Mouse (Mus musculus): ENCODE data around the gene Rac3. TPM values are rescaled to one million over a fixed set of nuclear protein-coding genes. Genes with fewer than 3 reads are reported as not detected.

The Rac3 gene
- polyA plus RNA-seq, 1 experiment from 2014 or later: 1.2 TPM

DNA sequence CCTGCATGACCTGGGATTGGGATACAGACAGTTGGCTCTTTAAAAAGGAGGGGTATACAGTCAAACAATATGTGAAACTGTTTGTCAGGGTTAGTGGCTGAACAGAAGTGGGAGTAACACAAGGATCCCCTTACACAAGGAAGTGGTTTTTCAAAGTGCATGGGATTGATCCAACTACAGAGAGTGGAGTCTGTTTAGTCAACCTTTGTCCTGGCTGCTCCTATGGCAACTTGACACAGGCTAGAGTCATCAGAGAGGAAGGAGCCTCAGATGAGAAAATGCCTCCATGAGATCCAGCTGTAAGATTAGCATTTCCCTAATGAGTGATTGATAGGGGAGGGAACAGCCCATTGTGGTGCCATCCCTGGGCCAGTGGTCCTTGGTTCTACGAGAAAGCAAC, 46.9 kb downstream of the Rac3 start:
- H3K9me3 ChIP-seq (ENCODE audit: control insufficient read depth, low read length): no peaks in the 10 kb centered on the region
- H3K9ac ChIP-seq (ENCODE audit: low read depth, low read length): no peak overlapping the region
- H3K27me3 ChIP-seq (replicated peaks; ENCODE audit: control insufficient read depth, insufficient read depth, low read length): peaks cover 4% of the 10 kb centered on the region; the same call in 1 of the 2 replicates
- H3K4me1 ChIP-seq (replicated peaks; ENCODE audit: control insufficient read depth, insufficient read depth, low read length): no peaks in the 10 kb centered on the region
- 50% methylated on average over 1 of the region's 1 CpGs for WGBS
- no peak overlapping the region for H3K4me2 ChIP-seq
- H3K27ac ChIP-seq (ENCODE audit: low read depth, low read length): no peak overlapping the region
- ATAC-seq (replicated peaks; ENCODE audit: low FRiP score): no peak
- no peak overlapping the region for H3K4me3 ChIP-seq (ENCODE audit: low read depth, low read length)
- no peak for DNase-seq (ENCODE audit: low spot score)
- no peaks in the 10 kb centered on the region for H3K36me3 ChIP-seq (ENCODE audit: control insufficient read depth, insufficient read depth, low read length)

DNA sequence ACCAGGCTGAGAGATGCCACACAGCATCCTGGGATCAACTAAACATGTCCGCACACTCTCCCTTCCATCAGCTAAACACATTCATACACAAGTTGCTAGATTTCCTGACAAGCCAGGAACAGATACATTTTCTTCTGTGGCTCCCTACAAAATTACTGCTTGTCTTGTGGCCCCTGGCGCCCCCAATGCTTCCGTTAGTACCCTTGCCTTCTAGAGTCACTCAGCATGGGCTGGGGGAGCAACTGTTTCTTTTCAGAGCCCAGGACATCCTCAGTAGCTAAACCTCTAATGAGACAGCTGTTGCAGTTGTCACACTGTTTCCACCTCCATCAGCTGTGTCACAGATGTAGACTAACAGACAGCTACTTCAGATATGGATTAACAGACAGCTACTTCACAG, 51.5 kb downstream of the Rac3 start:
- Histone ChIP-seq H3K4me3 (ENCODE audit: low read depth, low read length) (no peak overlapping the region), H3K4me2 (no peak overlapping the region), H3K27me3 (replicated peaks; ENCODE audit: control insufficient read depth, insufficient read depth, low read length) (no peaks in the 10 kb centered on the region), H3K36me3 (ENCODE audit: control insufficient read depth, insufficient read depth, low read length) (no peaks in the 10 kb centered on the region), H3K27ac (ENCODE audit: low read depth, low read length) (no peak overlapping the region), H3K9me3 (ENCODE audit: control insufficient read depth, low read length) (no peaks in the 10 kb centered on the region), H3K4me1 (replicated peaks; ENCODE audit: control insufficient read depth, insufficient read depth, low read length) (no peaks in the 10 kb centered on the region), H3K9ac (ENCODE audit: low read depth, low read length) (no peak overlapping the region)
- DNase-seq (ENCODE audit: low spot score) (no peak), ATAC-seq (replicated peaks; ENCODE audit: low FRiP score) (no peak)
- WGBS: 80% methylated on average over 3 of the region's 3 CpGs

Other genes starting within 250 kb of the Rac3 start
- gene Mrpl12, start 236.9 kb upstream of the Rac3 start, polyA plus RNA-seq (2014; fragmentation: Nextera tagmentation; extraction: Ambion mirVana): 252 and 266 TPM in 2 replicates
- 65.5 and 70.6 TPM in 2 replicates for gene Slc25a10, start 229.6 kb upstream of the Rac3 start, polyA plus RNA-seq (2014; fragmentation: Nextera tagmentation; extraction: Ambion mirVana)
- 7.6 and 7.7 TPM in 2 replicates for gene Gcgr, start 190.8 kb upstream of the Rac3 start, polyA plus RNA-seq (2014; fragmentation: Nextera tagmentation; extraction: Ambion mirVana)
- 117 and 123 TPM in 2 replicates for gene Mcrip1, start 171.7 kb upstream of the Rac3 start, polyA plus RNA-seq (2014; fragmentation: Nextera tagmentation; extraction: Ambion mirVana)
- gene Ppp1r27, start 170.3 kb upstream of the Rac3 start, polyA plus RNA-seq (2014; fragmentation: Nextera tagmentation; extraction: Ambion mirVana): not detected in 2 replicates
- 648 and 680 TPM in 2 replicates for gene P4hb, start 148.2 kb upstream of the Rac3 start, polyA plus RNA-seq (2014; fragmentation: Nextera tagmentation; extraction: Ambion mirVana)
- gene Arhgdia, start 139.8 kb upstream of the Rac3 start, polyA plus RNA-seq (2014; fragmentation: Nextera tagmentation; extraction: Ambion mirVana): 557 and 561 TPM in 2 replicates
- gene Alyref, start 123.1 kb upstream of the Rac3 start, polyA plus RNA-seq (2014; fragmentation: Nextera tagmentation; extraction: Ambion mirVana): 601 and 617 TPM in 2 replicates
- gene Anapc11, start 123.0 kb upstream of the Rac3 start, polyA plus RNA-seq (2014; fragmentation: Nextera tagmentation; extraction: Ambion mirVana): 200 and 208 TPM in 2 replicates
- 3.6 and 6.3 TPM in 2 replicates for gene Npb, start 113.0 kb upstream of the Rac3 start, polyA plus RNA-seq (2014; fragmentation: Nextera tagmentation; extraction: Ambion mirVana)
- 165 and 175 TPM in 2 replicates for gene Pcyt2, start 103.5 kb upstream of the Rac3 start, polyA plus RNA-seq (2014; fragmentation: Nextera tagmentation; extraction: Ambion mirVana)
- gene Sirt7, start 96.2 kb upstream of the Rac3 start, polyA plus RNA-seq (2014; fragmentation: Nextera tagmentation; extraction: Ambion mirVana): 48.6 and 54.8 TPM in 2 replicates
- 32.6 and 34.8 TPM in 2 replicates for gene Mafg, start 87.9 kb upstream of the Rac3 start, polyA plus RNA-seq (2014; fragmentation: Nextera tagmentation; extraction: Ambion mirVana)
- 18.5 and 21.2 TPM in 2 replicates for gene Pycr1, start 77.7 kb upstream of the Rac3 start, polyA plus RNA-seq (2014; fragmentation: Nextera tagmentation; extraction: Ambion mirVana)
- gene Myadml2, start 73.3 kb upstream of the Rac3 start, polyA plus RNA-seq (2014; fragmentation: Nextera tagmentation; extraction: Ambion mirVana): 0.34 and 0.60 TPM in 2 replicates
- gene Notum, start 60.3 kb upstream of the Rac3 start, polyA plus RNA-seq (2014; fragmentation: Nextera tagmentation; extraction: Ambion mirVana): 0.51 and 0.52 TPM in 2 replicates
- 83.7 and 97.1 TPM in 2 replicates for gene Aspscr1, start 48.5 kb upstream of the Rac3 start, polyA plus RNA-seq (2014; fragmentation: Nextera tagmentation; extraction: Ambion mirVana)
- 178 and 192 TPM in 2 replicates for gene Cenpx, start 7.7 kb upstream of the Rac3 start, polyA plus RNA-seq (2014; fragmentation: Nextera tagmentation; extraction: Ambion mirVana)
- 34.2 and 38.3 TPM in 2 replicates for gene Lrrc45, start 7.5 kb upstream of the Rac3 start, polyA plus RNA-seq (2014; fragmentation: Nextera tagmentation; extraction: Ambion mirVana)
- gene Dcxr, start 5.8 kb downstream of the Rac3 start, polyA plus RNA-seq (2014; fragmentation: Nextera tagmentation; extraction: Ambion mirVana): 12.9 and 13.2 TPM in 2 replicates
- 0.22 and 0.32 TPM in 2 replicates for gene Cbr2, start 10.6 kb downstream of the Rac3 start, polyA plus RNA-seq (2014; fragmentation: Nextera tagmentation; extraction: Ambion mirVana)
- gene Hmga1b, start 41.3 kb downstream of the Rac3 start, polyA plus RNA-seq (2014; fragmentation: Nextera tagmentation; extraction: Ambion mirVana): 11.4 and 17.5 TPM in 2 replicates
- 30.3 and 33.4 TPM in 2 replicates for gene Rfng, start 62.7 kb downstream of the Rac3 start, polyA plus RNA-seq (2014; fragmentation: Nextera tagmentation; extraction: Ambion mirVana)
- 209 and 210 TPM in 2 replicates for gene Gps1, start 62.8 kb downstream of the Rac3 start, polyA plus RNA-seq (2014; fragmentation: Nextera tagmentation; extraction: Ambion mirVana)
- gene Dus1l, start 74.9 kb downstream of the Rac3 start, polyA plus RNA-seq (2014; fragmentation: Nextera tagmentation; extraction: Ambion mirVana): 132 and 139 TPM in 2 replicates
- gene Fasn, start 103.1 kb downstream of the Rac3 start, polyA plus RNA-seq (2014; fragmentation: Nextera tagmentation; extraction: Ambion mirVana): 71.3 and 80.0 TPM in 2 replicates
- 4.2 and 4.7 TPM in 2 replicates for gene Ccdc57, start 211.4 kb downstream of the Rac3 start, polyA plus RNA-seq (2014; fragmentation: Nextera tagmentation; extraction: Ambion mirVana)
- gene Slc16a3, start 227.0 kb downstream of the Rac3 start, polyA plus RNA-seq (2014; fragmentation: Nextera tagmentation; extraction: Ambion mirVana): 257 and 272 TPM in 2 replicates

Data from liver, embryonic 11.5 days (tissue).